Mouse (Mus musculus): ENCODE results near the gene Fgf22.

DNA sequence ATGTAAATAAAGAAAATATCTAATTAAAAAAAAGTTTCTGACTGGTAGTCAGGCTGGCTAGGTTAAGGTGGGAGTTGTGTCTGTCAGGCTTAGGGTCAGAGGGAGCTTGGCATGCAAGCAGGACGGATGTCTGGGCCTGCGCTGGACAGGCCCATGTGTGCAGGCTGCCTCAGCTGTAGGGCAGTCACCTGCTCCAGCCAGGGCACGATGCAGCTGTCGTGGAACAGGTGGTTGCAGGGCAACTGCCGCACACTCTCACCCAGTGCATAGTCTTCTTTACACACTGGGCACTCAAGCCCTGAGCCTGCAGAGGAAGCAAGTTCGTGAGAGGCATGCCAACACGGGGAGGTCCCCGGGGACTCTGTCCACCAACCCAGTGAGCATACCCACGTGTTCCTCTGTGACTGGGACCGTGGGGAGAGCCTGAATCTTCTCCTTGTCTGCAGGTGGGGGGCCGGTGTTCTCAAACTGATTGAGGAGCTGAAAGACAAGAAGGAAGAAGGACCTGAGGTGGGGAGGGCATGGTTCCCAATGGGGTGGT is 5.8 kb downstream of the Fgf22 start:
- TF ChIP-seq CTCF (IDR thresholded peaks at IDR 0.05; ENCODE audit: low read depth, low read length) (no peak), GATA2 (IDR thresholded peaks at IDR 0.05; ENCODE audit: borderline replicate concordance, low read depth, low read length) (no peak), GATA1 (IDR thresholded peaks at IDR 0.05; ENCODE audit: borderline replicate concordance, low read length) (no peak), TAL1 (conservative IDR thresholded peaks at IDR 0.05; ENCODE audit: low read depth, low read length) (no peak)
